ENCODE assay signal across 12 mouse cellular contexts in the genomic region with DNA sequence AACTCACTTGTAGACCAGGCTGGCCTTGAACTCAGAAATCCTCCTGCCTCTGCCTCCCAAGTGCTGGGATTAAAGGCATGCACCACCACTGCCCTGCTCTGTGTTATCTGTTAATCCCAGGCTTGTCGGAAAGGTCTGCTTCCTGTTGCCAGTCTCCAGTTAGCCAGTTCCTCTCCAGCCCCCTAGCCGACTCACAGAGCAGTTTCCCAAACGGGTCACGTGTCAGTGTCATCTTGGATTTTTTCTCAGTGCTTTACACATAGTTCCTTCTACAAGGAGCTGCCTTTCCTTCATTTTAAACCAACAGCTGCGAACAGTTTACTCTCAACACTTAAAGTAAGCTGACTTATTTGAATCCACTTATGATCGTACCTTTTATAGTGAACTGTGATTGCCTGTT. TPM values are rescaled to one million over a fixed set of nuclear protein-coding genes. Genes with fewer than 3 reads are reported as not detected.
DNase-seq lines count a peak whose midpoint lies in the region; ATAC-seq and TF ChIP-seq lines count a peak whose summit lies in the region.
"Had no signal": no experiment of that assay in that cellular context is flagged by ENCODE, and none has a peak within 500 bp of the region (broad histone marks: within the 10 kb centered on the region; RNA-seq: fewer than 3 reads in every experiment).

No protein-coding gene starts in this region.

- H3K9ac ChIP-seq in hindbrain, embryonic 13.5 days, result no peak overlapping the region
- no peak overlapping the region for H3K9ac ChIP-seq in hindbrain, postnatal 0 days (replicated peaks; ENCODE audit: low read length)
- no peak overlapping the region for H3K9ac ChIP-seq in liver, embryonic 13.5 days

- H3K4me3 ChIP-seq in hindbrain, embryonic 13.5 days, result no peak overlapping the region
- no peak overlapping the region for H3K4me3 ChIP-seq in hindbrain, postnatal 0 days (ENCODE audit: low read length)
- H3K4me3 ChIP-seq in bone marrow macrophage, adult 2 months (ENCODE audit: insufficient read depth, low read length), result peak overlapping the region; percentile 87
- no peak overlapping the region; the same call in 1 of the 2 replicates for H3K4me3 ChIP-seq in liver, embryonic 13.5 days (replicated peaks)

- TF ChIP-seq CTCF in hindbrain, postnatal 0 days (IDR thresholded peaks at IDR 0.05; ENCODE audit: low read depth), result no peak
- no peak for TF ChIP-seq CTCF in bone marrow macrophage, adult 2 months (IDR thresholded peaks at IDR 0.05; ENCODE audit: low read depth, low read length)

- no peak overlapping the region for H3K27ac ChIP-seq in hindbrain, embryonic 13.5 days
- H3K27ac ChIP-seq in hindbrain, postnatal 0 days, result no peak overlapping the region
- H3K27ac ChIP-seq in bone marrow macrophage, adult 2 months (ENCODE audit: insufficient read depth, low read depth, low read length), result peak overlapping the region; percentile 94
- H3K27ac ChIP-seq in liver, embryonic 13.5 days, result no peak overlapping the region

- peak overlapping the region; percentile 93; the same call in 1 of the 2 replicates for H3K4me2 ChIP-seq in hindbrain, embryonic 13.5 days
- no peak overlapping the region for H3K4me2 ChIP-seq in hindbrain, postnatal 0 days (ENCODE audit: low read depth, low read length)
- peak overlapping the region; percentile 99; the same call in 1 of the 2 replicates for H3K4me2 ChIP-seq in liver, embryonic 13.5 days

- H3K9me3 ChIP-seq in hindbrain, embryonic 13.5 days, result no peaks in the 10 kb centered on the region
- no peaks in the 10 kb centered on the region for H3K9me3 ChIP-seq in hindbrain, postnatal 0 days (ENCODE audit: low read length)
- no peaks in the 10 kb centered on the region for H3K9me3 ChIP-seq in liver, embryonic 13.5 days (replicated peaks)

- ATAC-seq in hindbrain, embryonic 13.5 days (ENCODE audit: low FRiP score), result no peak
- ATAC-seq in hindbrain, postnatal 0 days, result no peak
- no peak for ATAC-seq in liver, embryonic 13.5 days (ENCODE audit: low read depth)
- ATAC-seq in megakaryocyte-erythroid progenitor cell, adult 5-6 weeks (replicated peaks; ENCODE audit: low FRiP score, low TSS enrichment, poor library complexity, severe bottlenecking), result no peak
- ATAC-seq: inflammation-experienced regulatory T-cells, adult 6 months had no signal

- peaks cover 36% of the 10 kb centered on the region for H3K4me1 ChIP-seq in hindbrain, embryonic 13.5 days (replicated peaks)
- no peaks in the 10 kb centered on the region for H3K4me1 ChIP-seq in hindbrain, postnatal 0 days (ENCODE audit: insufficient read depth, low read length)
- H3K4me1 ChIP-seq in bone marrow macrophage, adult 2 months (ENCODE audit: control insufficient read depth, insufficient read depth, low read length), result peaks cover 26% of the 10 kb centered on the region
- peaks cover 74% of the 10 kb centered on the region for H3K4me1 ChIP-seq in liver, embryonic 13.5 days (replicated peaks)

- H3K36me3 ChIP-seq in hindbrain, embryonic 13.5 days, result no peaks in the 10 kb centered on the region
- H3K36me3 ChIP-seq in hindbrain, postnatal 0 days (ENCODE audit: insufficient read depth, low read length), result no peaks in the 10 kb centered on the region
- peaks cover 4% of the 10 kb centered on the region; the same call in 1 of the 2 replicates for H3K36me3 ChIP-seq in liver, embryonic 13.5 days

- no peak for DNase-seq in hindbrain, postnatal 0 days (ENCODE audit: low spot score)
- peak; percentile 92 for DNase-seq in 416B (ENCODE audit: low read depth)
- no peak for DNase-seq in liver, embryonic 13.5 days
- no peak for DNase-seq in left cerebral cortex, adult 9 months (ENCODE audit: low spot score in 2 of 2)
- no peak for DNase-seq in adrenal gland, postnatal 36 days
- DNase-seq: right cerebral cortex, adult 18-20 months; thymus, postnatal 14 days had no signal

- 92% methylated on average over 6 of the region's 6 CpGs for WGBS in hindbrain, embryonic 13.5 days
- 82% methylated on average over 6 of the region's 6 CpGs for WGBS in hindbrain, postnatal 0 days
- WGBS in liver, embryonic 13.5 days (ENCODE audit: insufficient replicate concordance), result 30% methylated on average over 6 of the region's 6 CpGs

- 0 out of 2 replicates have a peak, but pooled peaks cover 9% of the 10 kb centered on the region for H3K27me3 ChIP-seq in hindbrain, embryonic 13.5 days
- H3K27me3 ChIP-seq in hindbrain, postnatal 0 days (ENCODE audit: insufficient read depth, low read length), result no peaks in the 10 kb centered on the region
- H3K27me3 ChIP-seq in liver, embryonic 13.5 days, result peaks cover 18% of the 10 kb centered on the region

- no peak for TF ChIP-seq POLR2A in bone marrow macrophage, adult 2 months (IDR thresholded peaks at IDR 0.05; ENCODE audit: borderline replicate concordance, low read depth, low read length)

RNA-seq across cellular contexts. Expression of a gene that starts 2.2 kb away (rescaled TPM):
- 127 and 129 TPM in 2 replicates for polyA plus RNA-seq in hindbrain, embryonic 13.5 days (2015; fragmentation: Nextera tagmentation; extraction: Ambion mirVana)
- total RNA-seq in hindbrain, postnatal 0 days (2014; rRNA removed), result 180 and 195 TPM in 2 replicates
- polyA plus RNA-seq in hindbrain, postnatal 0 days (2015; fragmentation: Nextera tagmentation; extraction: Ambion mirVana), result 101 and 108 TPM in 2 replicates
- 156 and 185 TPM in 2 replicates for polyA plus RNA-seq in bone marrow macrophage, adult 2 months (2012; ENCODE audit: insufficient read depth, insufficient read length, missing spikeins)
- polyA plus RNA-seq in liver, embryonic 13.5 days (2015; fragmentation: Nextera tagmentation; extraction: Ambion mirVana), result 42.0 and 53.3 TPM in 2 replicates
- total RNA-seq in megakaryocyte-erythroid progenitor cell, adult 5-6 weeks (2014; fragmentation: Nextera tagmentation), result 173 and 198 TPM in 2 replicates
- 312 and 511 TPM in 2 replicates for total RNA-seq in megakaryocyte-erythroid progenitor cell, adult 5-6 weeks (2017)
- total RNA-seq in adrenal gland, postnatal 36 days (2021), result 100 to 1,000 TPM; 213 to 224 TPM

RNA-seq across cellular contexts. Expression of a gene that starts 5.3 kb away (rescaled TPM):
- polyA plus RNA-seq in hindbrain, embryonic 13.5 days (2015; fragmentation: Nextera tagmentation; extraction: Ambion mirVana), result 14.4 and 16.9 TPM in 2 replicates
- total RNA-seq in hindbrain, postnatal 0 days (2014; rRNA removed), result 30.9 and 31.3 TPM in 2 replicates
- 23.5 and 24.1 TPM in 2 replicates for polyA plus RNA-seq in hindbrain, postnatal 0 days (2015; fragmentation: Nextera tagmentation; extraction: Ambion mirVana)
- 206 and 214 TPM in 2 replicates for polyA plus RNA-seq in bone marrow macrophage, adult 2 months (2012; ENCODE audit: insufficient read depth, insufficient read length, missing spikeins)
- 4.4 and 5.2 TPM in 2 replicates for polyA plus RNA-seq in liver, embryonic 13.5 days (2015; fragmentation: Nextera tagmentation; extraction: Ambion mirVana)
- total RNA-seq in megakaryocyte-erythroid progenitor cell, adult 5-6 weeks (2014; fragmentation: Nextera tagmentation), result 26.4 and 41.6 TPM in 2 replicates
- 35.0 and 36.7 TPM in 2 replicates for total RNA-seq in megakaryocyte-erythroid progenitor cell, adult 5-6 weeks (2017)
- total RNA-seq in adrenal gland, postnatal 36 days (2021), result 10 to 100 TPM; 11.4 to 12.7 TPM

RNA-seq across cellular contexts. Expression of a gene that starts 18.5 kb away (rescaled TPM):
- polyA plus RNA-seq in hindbrain, embryonic 13.5 days (2015; fragmentation: Nextera tagmentation; extraction: Ambion mirVana), result 0.27 TPM in 2 replicates
- total RNA-seq in hindbrain, postnatal 0 days (2014; rRNA removed), result 0.16 TPM in 1 of 2 replicates, not detected in the other
- 0.58 and 0.59 TPM in 2 replicates for polyA plus RNA-seq in hindbrain, postnatal 0 days (2015; fragmentation: Nextera tagmentation; extraction: Ambion mirVana)
- polyA plus RNA-seq in bone marrow macrophage, adult 2 months (2012; ENCODE audit: insufficient read depth, insufficient read length, missing spikeins), result 3.0 and 4.9 TPM in 2 replicates
- 0.31 and 0.36 TPM in 2 replicates for polyA plus RNA-seq in liver, embryonic 13.5 days (2015; fragmentation: Nextera tagmentation; extraction: Ambion mirVana)
- total RNA-seq in megakaryocyte-erythroid progenitor cell, adult 5-6 weeks (2014; fragmentation: Nextera tagmentation), result 0.81 and 2.9 TPM in 2 replicates
- total RNA-seq in megakaryocyte-erythroid progenitor cell, adult 5-6 weeks (2017), result not detected in 2 replicates
- 1 to 10 TPM in 1 of 2 experiments, under 1 TPM in 1; 0.72 to 2.2 TPM for total RNA-seq in adrenal gland, postnatal 36 days (2021)

RNA-seq across cellular contexts. Expression of a gene that starts 28.2 kb away (rescaled TPM):
- polyA plus RNA-seq in hindbrain, embryonic 13.5 days (2015; fragmentation: Nextera tagmentation; extraction: Ambion mirVana), result 0.60 and 0.84 TPM in 2 replicates
- 1.8 and 3.0 TPM in 2 replicates for total RNA-seq in hindbrain, postnatal 0 days (2014; rRNA removed)
- polyA plus RNA-seq in hindbrain, postnatal 0 days (2015; fragmentation: Nextera tagmentation; extraction: Ambion mirVana), result 1.4 and 1.8 TPM in 2 replicates
- polyA plus RNA-seq in bone marrow macrophage, adult 2 months (2012; ENCODE audit: insufficient read depth, insufficient read length, missing spikeins), result 232 and 258 TPM in 2 replicates
- 0.54 and 0.62 TPM in 2 replicates for polyA plus RNA-seq in liver, embryonic 13.5 days (2015; fragmentation: Nextera tagmentation; extraction: Ambion mirVana)
- 3.8 and 9.1 TPM in 2 replicates for total RNA-seq in megakaryocyte-erythroid progenitor cell, adult 5-6 weeks (2014; fragmentation: Nextera tagmentation)
- total RNA-seq in megakaryocyte-erythroid progenitor cell, adult 5-6 weeks (2017), result 10.1 and 22.9 TPM in 2 replicates
- total RNA-seq in adrenal gland, postnatal 36 days (2021), result 1 to 10 TPM; 3.5 to 6.0 TPM

RNA-seq across cellular contexts. Expression of a gene that starts 32.5 kb away (rescaled TPM):
- 0.18 TPM in 1 of 2 replicates, not detected in the other for polyA plus RNA-seq in hindbrain, embryonic 13.5 days (2015; fragmentation: Nextera tagmentation; extraction: Ambion mirVana)
- not detected in 2 replicates for total RNA-seq in hindbrain, postnatal 0 days (2014; rRNA removed)
- 0.23 and 0.31 TPM in 2 replicates for polyA plus RNA-seq in hindbrain, postnatal 0 days (2015; fragmentation: Nextera tagmentation; extraction: Ambion mirVana)
- polyA plus RNA-seq in bone marrow macrophage, adult 2 months (2012; ENCODE audit: insufficient read depth, insufficient read length, missing spikeins), result 0.88 TPM in 1 of 2 replicates, not detected in the other
- 0.39 and 0.41 TPM in 2 replicates for polyA plus RNA-seq in liver, embryonic 13.5 days (2015; fragmentation: Nextera tagmentation; extraction: Ambion mirVana)
- 6.2 and 15.1 TPM in 2 replicates for total RNA-seq in megakaryocyte-erythroid progenitor cell, adult 5-6 weeks (2014; fragmentation: Nextera tagmentation)
- total RNA-seq in megakaryocyte-erythroid progenitor cell, adult 5-6 weeks (2017), result 0.75 and 5.8 TPM in 2 replicates
- not detected for total RNA-seq in adrenal gland, postnatal 36 days (2021)
- total RNA-seq: gastrocnemius, adult 18-20 months had no signal
